Mouse (Mus musculus) adrenal gland, postnatal 4 days (tissue): ENCODE data around the gene Zic4. TPM values are rescaled to one million over a fixed set of nuclear protein-coding genes. Genes with fewer than 3 reads are reported as not detected.

Source experiments
- DNase-seq, 2 experiments: peaks; one replicate each; pipeline ENCODE4 v3.0.0; 2021 to 2022; ENCODE audit warnings: low spot score in 2 of 2, mixed read lengths in 2 of 2
- total RNA-seq, 2 experiments: library from RNA; stranded (reverse); gene quantifications; 2 replicates each; pipeline ENCODE4 v1.2.3; 2021

Gene Zic4
- total RNA-seq, 2 experiments from 2014 or later, result 0.56 TPM; not detected in 1

DNA sequence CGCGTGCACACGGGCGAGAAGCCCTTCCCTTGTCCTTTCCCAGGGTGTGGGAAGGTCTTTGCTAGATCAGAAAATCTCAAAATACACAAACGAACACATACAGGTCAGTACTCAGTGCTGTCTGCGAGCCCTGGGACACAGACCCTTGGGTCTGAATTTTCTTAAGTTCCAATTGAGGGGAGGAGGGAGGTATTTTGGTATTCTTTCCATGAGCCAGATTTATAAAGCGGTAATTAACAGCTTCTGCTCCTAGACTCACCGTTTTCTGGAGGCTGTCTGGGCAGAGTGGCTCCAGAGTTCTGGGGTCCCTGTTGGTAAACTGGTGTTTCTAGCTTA lies 17.1 kb downstream of the Zic4 start:
- DNase-seq, result no peak

DNA sequence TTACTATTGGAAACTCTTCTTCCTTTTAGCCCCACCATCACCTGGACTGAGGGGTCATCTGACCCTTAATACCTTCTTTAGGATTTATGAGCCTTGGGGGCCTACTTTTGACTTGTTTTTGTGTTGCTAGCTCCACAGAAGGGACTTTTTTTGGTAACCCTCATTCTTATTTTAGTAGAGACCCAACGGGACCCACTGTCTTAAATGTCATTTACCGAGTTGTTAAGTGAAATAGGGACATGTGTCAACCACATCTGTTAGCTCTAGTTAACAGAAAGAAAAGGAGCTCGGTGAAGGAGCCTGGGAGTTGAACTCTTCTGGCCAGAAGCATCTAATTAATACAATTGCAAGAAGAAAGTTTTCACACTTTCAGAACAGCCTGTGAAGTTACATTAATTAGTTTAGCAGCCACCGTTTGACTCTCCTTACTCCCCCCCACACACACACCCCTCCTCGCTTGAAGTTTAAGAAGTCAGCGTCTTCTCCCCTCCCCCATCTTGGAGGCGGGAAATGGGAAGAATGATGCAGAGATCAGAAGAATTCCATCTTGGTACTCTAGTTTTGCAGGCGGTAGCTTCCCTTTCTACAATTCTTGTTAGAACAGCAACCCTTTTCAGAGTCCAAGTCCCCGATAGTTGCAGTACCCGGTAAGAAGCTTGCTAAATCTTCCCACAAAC lies 17.7 kb downstream of the Zic4 start:
- no peak for DNase-seq

DNA sequence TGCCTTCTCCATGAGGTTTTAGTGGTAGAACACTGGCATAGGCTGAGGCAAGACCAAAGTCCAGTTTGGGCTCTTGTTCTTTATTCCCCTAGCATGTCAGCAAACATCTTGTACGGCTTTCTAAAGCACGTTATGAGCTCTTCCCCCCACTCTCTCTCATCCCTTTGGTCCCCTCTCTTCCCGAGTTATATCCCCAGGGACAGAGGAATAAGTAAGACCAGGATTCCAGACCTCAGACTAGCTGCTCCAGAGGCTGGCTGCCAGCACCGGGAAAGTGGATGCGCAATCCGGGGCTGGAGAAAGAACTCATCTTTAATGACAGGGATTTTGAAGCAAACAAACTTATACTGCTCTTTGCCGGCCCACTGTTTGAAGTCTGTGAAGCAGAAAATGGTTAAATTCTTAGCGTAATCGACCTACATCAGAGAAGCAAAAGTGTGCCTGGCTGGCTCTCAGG lies 18.3 kb downstream of the Zic4 start:
- DNase-seq, result no peak

DNA sequence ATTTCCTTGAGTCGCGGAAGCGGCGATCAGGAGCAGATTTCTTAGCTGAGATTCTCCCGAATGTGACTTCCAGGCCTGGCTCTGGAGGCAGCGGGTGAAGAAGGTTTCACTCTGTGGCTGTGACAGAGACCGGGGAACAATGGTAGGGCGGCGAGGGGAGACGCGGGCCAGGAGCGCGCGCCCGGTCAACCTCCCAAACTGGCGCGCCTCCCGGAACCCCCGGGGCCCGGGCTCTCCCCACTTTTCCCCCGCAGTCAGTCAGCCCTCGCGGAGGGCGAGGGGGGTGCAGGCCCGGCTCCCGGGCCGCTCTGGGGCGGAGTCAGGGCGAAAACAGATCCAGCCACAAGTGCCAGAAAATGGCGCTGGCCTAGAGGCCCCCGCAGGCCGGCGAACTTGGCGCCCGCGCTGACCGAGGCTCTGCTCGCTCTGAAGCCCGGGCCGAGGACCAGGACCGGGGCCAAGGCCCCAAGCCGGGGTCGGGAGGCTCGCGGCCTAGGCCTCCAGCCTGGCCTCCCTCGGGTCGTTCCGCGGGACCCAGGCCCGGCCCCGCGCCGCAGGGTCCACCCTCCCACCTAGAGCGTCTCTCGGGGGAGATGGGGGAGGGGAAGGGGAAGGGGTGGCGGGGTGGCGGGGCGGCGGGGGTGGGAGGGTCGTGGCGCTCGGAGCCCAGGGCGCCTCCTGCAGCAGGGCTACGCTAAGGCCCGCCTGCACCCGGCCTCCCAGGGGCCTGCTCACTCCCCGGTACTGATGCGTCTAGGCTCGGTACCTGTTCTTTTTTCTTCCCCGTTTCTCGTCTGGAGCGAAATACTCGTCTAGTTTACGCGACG lies 19.3 kb downstream of the Zic4 start:
- DNase-seq, result no peak

DNA sequence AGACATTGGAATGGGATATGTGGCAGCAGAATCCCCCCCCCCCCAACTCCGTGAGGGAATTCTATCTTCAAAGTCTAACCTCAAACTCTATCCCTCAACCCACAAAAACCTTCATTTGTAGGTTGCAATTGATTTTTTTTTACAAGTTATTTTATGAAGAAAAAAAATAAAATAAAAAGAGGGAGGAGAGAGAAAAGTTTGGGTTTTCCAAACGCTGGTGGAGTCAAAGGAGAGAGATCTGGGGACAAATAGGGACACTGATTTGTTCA lies 19.8 kb downstream of the Zic4 start:
- DNase-seq, result no peak

DNA sequence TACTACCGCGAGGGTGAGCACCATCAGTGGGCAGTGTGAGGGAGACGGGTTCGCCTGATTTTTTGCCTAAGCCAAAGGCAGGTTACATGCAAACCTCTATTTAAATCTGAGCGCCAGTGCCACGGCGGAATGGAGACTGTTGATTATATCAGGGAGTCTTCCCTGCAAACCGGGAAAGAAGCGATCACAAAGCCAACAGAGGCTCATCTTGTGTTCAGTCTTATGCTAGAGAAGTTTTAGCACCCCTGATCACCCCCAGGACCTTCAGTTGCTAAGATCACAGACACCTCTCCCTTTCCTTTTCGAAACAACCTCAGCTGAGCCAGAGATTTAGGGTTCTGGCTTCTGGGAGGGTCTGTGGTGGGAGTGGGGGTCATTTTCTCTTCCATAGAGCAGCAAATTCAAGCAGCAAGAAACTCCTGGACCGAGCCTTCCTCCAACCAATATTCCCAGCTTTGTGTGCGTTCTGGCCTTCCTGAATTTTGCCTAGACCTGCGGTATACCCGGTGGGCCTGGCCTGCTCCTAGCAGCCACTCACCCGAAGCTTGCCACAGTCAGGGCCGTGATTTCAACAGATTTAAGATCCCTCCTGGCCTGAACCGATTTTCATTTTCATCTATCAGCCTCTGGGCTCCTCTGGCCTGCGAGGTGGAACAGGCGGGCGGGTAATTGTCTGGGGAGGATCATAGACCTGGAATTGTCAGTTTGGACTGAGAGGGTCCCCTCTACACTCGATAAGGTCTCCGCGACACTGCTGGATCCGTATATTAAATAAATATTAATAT lies 20.4 kb downstream of the Zic4 start:
- DNase-seq, result no peak

DNA sequence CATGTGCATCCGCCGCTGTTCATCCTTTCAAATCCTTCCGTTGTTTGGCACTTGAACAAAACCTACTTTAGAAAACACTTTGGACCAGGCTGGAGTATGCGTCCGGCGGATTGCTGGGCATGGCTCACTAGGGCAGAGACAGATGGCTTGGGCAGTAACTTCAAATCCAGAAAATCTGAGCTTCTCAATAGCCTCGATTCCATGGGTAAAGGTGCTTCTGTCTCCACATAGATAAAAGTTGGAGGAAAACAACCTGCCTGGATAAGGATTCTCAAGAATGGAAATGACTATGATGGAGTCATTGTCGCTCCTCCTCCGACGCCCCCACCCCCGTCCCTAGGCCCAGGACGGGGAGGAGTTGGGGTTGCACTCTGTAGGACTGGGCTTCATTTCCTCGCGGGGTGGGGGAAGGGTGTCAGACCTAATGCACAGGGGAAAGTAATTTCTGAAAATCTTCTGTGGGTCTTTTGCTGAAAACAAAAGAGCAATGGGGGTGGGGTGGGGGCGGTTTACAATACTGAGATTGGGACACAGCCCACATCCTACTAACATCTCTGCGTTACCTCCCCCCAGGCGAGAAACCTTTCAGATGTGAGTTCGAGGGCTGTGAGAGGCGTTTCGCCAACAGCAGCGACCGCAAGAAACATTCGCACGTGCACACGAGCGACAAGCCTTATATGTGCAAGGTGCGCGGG lies 21.4 kb downstream of the Zic4 start:
- DNase-seq, result no peak

DNA sequence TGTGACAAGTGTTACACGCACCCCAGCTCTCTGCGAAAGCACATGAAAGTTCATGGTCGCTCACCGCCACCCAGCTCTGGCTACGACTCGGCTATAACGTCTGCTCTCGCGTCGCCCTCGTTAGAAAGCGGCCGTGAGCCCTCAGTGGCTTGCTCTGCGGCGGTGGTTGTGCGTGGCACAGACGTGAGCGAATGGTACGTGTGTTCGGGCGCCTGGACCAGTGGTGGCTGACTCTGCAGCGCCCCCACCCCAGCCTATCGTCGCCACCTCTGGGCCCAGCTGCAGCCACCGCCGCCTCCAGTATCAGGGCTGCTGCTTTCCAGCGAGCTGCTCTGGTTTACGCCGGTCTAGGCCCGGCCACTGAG lies 21.9 kb downstream of the Zic4 start:
- no peak for DNase-seq

DNA sequence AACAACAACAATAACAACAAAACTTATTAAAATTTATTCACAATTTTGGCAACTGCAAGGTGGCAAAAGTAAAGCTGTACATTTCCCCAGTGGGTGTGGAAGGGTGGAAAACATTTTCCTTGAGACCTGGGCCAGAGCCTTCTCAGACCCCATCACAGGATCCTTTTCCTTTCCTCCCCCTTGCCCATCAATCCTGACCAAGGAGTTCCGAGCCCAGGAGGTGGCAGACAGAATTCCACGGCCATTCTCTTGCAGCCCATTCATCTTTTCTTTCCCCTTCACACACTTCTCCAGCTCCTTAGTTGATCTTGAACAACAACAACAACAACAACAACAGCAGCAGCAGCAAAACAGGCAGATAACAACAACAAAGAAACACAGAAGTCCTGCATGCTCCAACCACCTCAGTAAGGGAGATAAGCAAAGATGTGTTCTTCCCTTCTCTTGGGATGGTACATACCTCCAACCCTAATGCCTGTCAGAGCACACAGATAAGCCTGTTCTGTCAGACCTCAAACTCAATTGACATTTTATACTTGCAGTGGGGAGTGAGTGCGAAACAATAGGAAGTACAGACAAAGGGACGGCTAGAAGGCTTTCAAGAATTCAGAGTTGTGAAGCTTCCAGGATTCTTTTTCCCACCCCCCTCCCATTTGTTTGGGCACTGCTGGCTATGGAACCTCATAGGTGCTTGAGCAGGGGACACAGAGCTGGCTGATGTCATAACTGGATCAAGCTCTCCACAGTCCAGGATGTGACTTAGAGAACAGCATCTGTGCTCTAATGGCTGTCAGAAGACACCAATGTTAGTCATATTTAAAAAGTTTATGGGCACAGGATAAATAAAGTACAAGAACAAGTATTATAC lies 22.7 kb downstream of the Zic4 start:
- DNase-seq, result no peak

DNA sequence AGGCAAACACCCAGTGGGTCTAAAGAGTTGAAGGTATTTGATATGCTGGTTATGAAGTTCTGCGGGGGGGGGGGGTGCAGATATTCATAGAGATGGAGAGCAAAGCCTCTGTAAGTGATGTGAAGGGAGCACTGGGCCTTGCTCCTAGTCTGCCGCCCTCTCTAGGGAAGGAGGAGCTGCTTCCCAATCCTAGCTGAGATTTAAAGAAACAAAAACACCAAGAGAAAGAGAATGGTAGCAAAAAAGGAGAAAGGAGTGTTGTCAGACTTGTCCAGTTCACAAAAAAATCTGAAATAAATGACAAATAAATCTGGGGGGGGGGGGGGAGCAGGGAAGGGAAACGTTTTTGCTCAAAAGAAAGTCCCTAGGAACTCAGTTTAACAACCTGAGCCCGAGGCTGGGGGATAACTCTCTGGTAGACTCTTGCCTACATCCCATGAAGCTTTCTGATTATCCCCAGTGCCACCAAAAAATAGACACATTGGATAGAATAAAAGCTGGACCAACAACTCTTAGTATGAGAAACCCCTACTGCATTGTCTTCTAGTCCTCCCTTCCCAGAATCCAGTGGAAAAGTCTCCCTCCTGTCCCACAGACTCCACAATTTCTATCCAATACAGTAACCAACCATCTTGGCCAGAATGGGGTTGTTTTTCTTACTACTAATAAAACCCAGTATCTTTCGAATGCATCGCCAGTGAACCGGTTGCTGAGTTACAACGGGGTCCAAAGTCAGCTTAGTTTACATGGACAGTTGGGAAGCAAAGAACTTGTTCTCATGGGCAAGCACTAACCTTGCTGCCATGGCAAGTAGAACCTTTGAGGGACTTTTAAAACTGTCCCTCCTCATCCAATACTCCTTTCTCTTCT lies 23.6 kb downstream of the Zic4 start:
- DNase-seq, result no peak

DNA sequence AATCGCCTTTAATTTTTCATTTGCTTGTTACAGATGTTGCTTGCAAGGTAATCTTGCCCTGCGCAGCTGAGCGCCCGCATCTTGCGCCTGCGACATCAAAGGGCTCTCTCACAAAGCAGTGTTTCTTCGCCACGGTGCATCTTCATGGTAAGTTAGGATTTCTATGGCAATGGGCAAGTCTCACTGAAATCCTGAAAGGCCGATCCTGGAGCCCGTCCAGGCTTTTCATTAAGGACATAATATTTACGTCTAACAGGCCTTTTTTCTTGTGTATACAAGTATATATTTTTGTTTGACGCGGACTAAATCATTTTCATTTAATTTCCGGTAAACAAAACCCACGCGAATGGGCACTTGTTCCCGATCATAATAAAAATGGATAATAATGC lies 24.3 kb downstream of the Zic4 start:
- DNase-seq, result no peak

DNA sequence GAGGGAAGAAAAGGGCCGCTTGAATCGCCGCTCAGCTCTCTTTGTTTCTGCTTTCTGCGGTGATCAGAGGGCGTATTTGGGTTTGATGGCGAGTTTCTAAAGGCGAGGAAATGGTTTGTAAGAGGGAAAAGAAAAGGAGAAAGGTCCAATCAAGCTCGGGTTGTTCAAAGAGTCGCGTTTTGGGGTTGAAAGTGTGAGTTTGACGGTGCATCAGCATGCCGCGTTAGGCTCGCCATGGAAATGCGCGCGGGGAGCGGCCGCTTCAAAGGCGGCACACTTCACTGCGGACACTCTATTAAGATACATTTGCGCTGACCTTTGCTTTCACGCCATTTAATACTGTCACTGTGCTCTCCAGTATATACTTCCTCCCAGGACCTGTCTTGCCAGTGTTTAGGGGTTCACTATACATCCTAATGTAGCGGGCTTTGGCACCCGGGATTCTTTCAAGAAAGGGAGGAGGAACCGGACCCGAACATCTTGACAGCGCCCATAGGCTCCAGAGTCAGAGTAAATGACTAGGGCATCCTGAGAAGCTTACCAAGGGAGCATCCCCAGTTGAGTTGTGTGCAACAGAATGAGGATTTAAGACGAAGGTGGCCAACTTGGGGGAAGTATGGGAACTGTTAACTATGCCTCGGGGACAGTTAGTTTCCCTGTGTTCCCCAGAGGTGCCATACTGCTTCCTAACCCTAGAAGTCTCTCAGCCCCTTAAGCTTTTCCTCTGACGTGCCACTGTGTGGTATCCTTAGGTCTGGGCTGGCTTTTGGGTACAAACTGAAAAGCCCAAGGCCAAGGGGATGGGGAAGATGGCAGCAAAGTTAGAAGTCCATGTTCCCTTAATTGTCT lies 24.9 kb downstream of the Zic4 start:
- no peak for DNase-seq

DNA sequence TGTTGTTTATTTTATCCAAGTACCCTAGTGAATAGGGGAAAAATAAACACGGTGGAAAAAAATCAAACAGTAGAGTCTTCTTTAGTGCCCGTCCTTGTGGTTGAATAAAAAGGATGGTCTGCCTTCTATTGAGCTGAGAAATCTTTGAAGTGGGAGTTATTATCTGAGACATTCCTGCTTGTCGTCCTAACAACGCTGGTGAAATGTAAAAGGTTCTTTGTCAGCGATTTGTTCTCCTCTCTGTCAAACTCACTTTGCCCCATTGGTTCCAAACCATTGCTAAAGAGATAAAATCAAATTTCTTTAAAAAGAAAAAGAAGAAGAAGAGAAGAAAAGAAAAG lies 25.5 kb downstream of the Zic4 start:
- no peak for DNase-seq

DNA sequence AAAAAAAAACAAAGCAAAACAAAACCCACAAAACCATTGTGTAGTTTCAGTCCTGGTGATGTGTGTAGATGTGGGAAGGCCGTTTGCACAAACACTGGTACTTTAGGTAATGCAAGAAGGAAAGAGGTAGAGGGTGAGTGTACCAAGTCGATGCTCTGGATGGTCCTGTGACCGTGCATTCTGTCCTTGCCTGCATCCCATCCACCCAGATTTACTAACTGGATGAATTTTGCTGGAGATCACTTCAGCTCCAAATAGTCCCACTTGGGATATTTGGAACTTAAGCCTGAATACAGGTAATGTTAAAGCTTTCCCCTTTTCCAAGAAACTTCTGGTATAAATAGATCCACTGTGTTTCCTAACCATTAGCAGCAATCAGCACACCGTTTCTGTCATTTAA lies 26.0 kb downstream of the Zic4 start:
- no peak for DNase-seq

DNA sequence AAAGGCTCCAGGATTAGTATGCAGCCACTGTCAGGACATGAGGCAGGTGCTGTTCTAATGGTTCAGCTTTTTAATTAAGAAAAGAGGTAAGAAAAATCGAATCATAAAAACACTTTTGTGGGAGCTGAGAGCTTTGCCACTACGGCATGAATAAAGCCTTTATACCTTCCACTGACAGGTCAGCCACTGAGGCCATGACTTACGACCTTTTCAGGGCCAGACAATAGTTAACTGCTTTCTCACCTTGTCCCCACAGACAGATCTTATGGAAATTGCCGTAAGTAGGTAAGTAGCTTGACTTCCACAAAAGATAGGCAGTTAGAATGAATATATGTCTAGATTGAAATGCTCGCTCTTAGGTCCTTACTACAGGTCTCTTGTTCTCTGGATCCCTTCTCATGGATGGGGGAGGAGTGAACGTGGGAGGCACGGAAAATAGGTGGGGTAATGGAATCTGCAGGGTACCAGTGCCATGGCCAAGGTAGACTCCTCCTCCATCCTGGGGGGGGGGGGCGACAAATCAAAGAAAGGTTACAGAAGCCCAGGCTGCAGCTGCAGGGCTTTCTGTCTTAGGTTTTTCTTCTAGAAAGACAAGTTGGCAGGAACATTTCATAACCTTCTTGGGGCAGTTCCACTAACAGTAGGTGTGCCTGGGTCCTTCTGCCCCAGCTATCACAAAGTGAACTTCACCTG lies 31.3 kb downstream of the Zic4 start:
- DNase-seq, result no peak

DNA sequence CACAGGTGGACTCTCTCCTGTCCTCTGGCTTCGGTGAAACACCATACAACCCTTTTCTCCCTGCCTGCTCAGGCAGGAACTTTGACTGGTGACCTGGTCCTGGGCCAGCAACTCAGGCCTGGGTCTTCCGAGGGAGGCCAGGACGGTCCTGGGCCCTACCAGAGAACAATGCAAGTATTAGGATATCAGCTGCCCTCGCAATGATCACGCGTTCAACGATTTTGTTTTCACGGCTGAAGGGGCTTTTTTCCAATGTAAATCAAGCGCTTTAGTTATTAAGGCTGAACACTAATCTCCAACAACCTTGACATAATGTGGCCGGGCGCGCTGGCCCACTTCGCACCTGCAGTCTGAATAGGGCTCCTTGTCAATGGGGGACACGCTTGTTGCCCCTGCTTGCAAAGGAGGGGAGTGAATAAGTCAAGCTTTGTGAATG lies 32.0 kb downstream of the Zic4 start:
- DNase-seq, result no peak

DNA sequence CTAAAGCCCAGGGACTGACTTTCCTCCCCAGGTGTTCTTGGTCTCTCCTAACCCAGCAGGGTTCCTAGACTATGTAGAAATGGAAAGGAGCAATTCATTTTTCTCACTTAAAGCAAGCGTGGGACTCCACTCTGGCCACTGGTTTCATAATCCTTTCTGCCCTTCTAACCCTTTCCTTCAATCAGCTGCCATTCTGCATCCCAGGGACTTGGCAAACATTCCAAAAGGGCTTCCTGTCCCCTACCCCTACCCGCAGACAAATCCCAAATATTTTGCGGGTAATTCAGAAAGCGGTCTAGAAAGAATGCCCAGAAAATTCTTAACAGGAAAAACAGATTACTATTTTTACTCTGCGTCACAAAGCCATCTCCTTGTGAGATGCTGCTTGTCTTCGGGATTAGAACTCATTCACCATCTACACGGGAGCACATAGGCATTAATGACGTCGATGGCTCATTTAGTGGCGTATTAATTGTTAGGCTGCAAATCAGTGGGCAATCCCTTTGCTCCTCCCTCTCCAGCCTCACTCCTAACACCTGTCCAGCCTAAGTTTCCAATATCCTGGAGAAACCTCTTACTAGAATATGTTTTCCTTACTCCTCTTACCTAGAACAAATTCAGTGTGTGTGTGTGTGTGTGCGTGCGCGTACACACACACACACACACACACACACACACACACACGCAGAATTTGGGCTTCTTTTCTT lies 33.0 kb downstream of the Zic4 start:
- no peak for DNase-seq

DNA sequence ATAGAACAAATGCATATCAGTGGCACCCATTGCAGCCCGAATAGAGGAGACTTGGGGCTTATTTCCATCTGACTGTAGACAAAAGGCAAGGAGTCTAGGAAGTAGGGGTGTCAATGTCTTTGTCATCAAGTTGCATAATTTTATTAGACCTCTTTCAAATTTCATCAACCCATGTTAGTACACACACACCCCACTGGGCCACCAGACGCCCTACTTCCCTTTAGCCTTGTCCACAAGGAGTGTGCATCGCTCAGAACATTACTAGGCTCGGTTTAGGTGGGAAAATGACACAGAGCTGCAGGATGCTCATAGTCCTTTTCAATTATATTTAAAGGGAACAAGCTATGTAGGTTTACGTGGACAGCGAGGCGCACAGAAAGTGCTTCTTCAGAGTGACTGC lies 37.8 kb downstream of the Zic4 start:
- no peak for DNase-seq
